Mouse (Mus musculus) MEL (cell line): ENCODE measurements around the gene Dph1.

Source experiments
- CTCF ChIP-seq, 3 experiments: IDR thresholded peaks in 2 of 3; conservative IDR thresholded peaks in 1 of 3; 2 replicates each; pipeline ENCODE4 v1.5.1; 2011 to 2012; ENCODE audit warnings: low read length in 3 of 3, low read depth in 2 of 3, mild to moderate bottlenecking in 2 of 3, improper control_type of control experiment in 1 of 3, inconsistent platforms in 1 of 3, mixed read lengths in 1 of 3, moderate library complexity in 1 of 3; ENCODE audit not compliant: control insufficient read depth in 1 of 3, insufficient read depth in 1 of 3, poor library complexity in 1 of 3, severe bottlenecking in 1 of 3
- EP300 ChIP-seq, 2 experiments: IDR thresholded peaks; 2 replicates each; pipeline ENCODE4 v1.6.1; 2011; ENCODE audit warnings: improper control_type of control experiment in 2 of 2, low read length in 2 of 2, low read depth in 1 of 2, mild to moderate bottlenecking in 1 of 2
- ETS1 ChIP-seq: IDR thresholded peaks from 2 replicates; pipeline ENCODE4 v1.6.1; 2012; ENCODE audit warnings: low read depth, mild to moderate bottlenecking, inconsistent platforms, low read length, improper control_type of control experiment, moderate library complexity
- GATA1 ChIP-seq: IDR thresholded peaks from 2 replicates; pipeline ENCODE4 v1.6.1; 2011; ENCODE audit warnings: low read depth, low read length, improper control_type of control experiment
- POLR2A ChIP-seq, 2 experiments: IDR thresholded peaks; 2 replicates each; pipeline ENCODE4 v1.6.1; 2011 to 2012; ENCODE audit warnings: low read length in 2 of 2, mild to moderate bottlenecking in 2 of 2, control low read depth in 1 of 2, improper control_type of control experiment in 1 of 2, low read depth in 1 of 2, moderate library complexity in 1 of 2; ENCODE audit not compliant: control insufficient read depth in 1 of 2, insufficient read depth in 1 of 2, poor library complexity in 1 of 2
- TAL1 ChIP-seq: IDR thresholded peaks from 2 replicates; pipeline ENCODE4 v1.6.1; 2012; ENCODE audit warnings: mild to moderate bottlenecking, inconsistent platforms, low read length, moderate library complexity, mixed read lengths
- TCF12 ChIP-seq: IDR thresholded peaks from 2 replicates; pipeline ENCODE4 v1.6.1; 2014; ENCODE audit warnings: low read depth, mild to moderate bottlenecking, inconsistent platforms, low read length, improper control_type of control experiment, moderate library complexity
- USF2 ChIP-seq, 2 experiments: IDR thresholded peaks; 2 replicates each; pipeline ENCODE4 v1.6.1; 2011 to 2012; ENCODE audit warnings: improper control_type of control experiment in 2 of 2, low read length in 2 of 2, borderline replicate concordance in 1 of 2, inconsistent platforms in 1 of 2, low read depth in 1 of 2, mild to moderate bottlenecking in 1 of 2; ENCODE audit not compliant: insufficient read depth in 1 of 2
- ZC3H11A ChIP-seq: IDR thresholded peaks from 2 replicates; pipeline ENCODE4 v1.6.1; 2012; ENCODE audit warnings: low read depth, mild to moderate bottlenecking, inconsistent platforms, low read length, improper control_type of control experiment

- no peak for TF ChIP-seq USF2 (IDR thresholded peaks at IDR 0.05; ENCODE audit: borderline replicate concordance in 1 of 2, insufficient read depth in 1 of 2, low read depth in 1 of 2, low read length in 2 of 2)
- no peak for TF ChIP-seq CTCF (IDR thresholded peaks at IDR 0.05 in 2 of 3, conservative IDR thresholded peaks at IDR 0.05 in 1 of 3; ENCODE audit: control insufficient read depth in 1 of 3, insufficient read depth in 1 of 3, low read depth in 2 of 3, low read length in 3 of 3, poor library complexity in 1 of 3, severe bottlenecking in 1 of 3)
- TF ChIP-seq EP300 (IDR thresholded peaks at IDR 0.05; ENCODE audit: low read depth in 1 of 2, low read length in 2 of 2), result no peak
- no peak for TF ChIP-seq GATA1
- no peak for TF ChIP-seq ETS1
- TF ChIP-seq TCF12, result no peak
- no peak for TF ChIP-seq POLR2A (IDR thresholded peaks at IDR 0.05; ENCODE audit: control insufficient read depth in 1 of 2, insufficient read depth in 1 of 2, low read depth in 1 of 2, low read length in 2 of 2, poor library complexity in 1 of 2)
- TF ChIP-seq ZC3H11A, result no peak
- no peak for TF ChIP-seq TAL1
Measured at GRCm38 (mm10) chr11:75212876-75213275, 21.8 kb upstream of the Dph1 start.
